Mouse (Mus musculus): ENCODE results near the gene Hba-a1. TPM values are rescaled to one million over a fixed set of nuclear protein-coding genes. Genes with fewer than 3 reads are reported as not detected.

The Hba-a1 gene
- total RNA-seq, 1 experiment from 2014 or later = 2,198 TPM

Other genes starting within 250 kb of the Hba-a1 start
- not detected in 2 replicates for gene Il9r, start 83.2 kb upstream of the Hba-a1 start, total RNA-seq (2021)
- 11.3 and 15.4 TPM in 2 replicates for gene Snrnp25, start 78.1 kb upstream of the Hba-a1 start, total RNA-seq (2021)
- 27.6 and 27.9 TPM in 2 replicates for gene Rhbdf1, start 61.2 kb upstream of the Hba-a1 start, total RNA-seq (2021)
- 18.5 and 22.9 TPM in 2 replicates for gene Mpg, start 57.0 kb upstream of the Hba-a1 start, total RNA-seq (2021)
- gene Nprl3, start 15.8 kb upstream of the Hba-a1 start, total RNA-seq (2021) = 79.0 and 83.9 TPM in 2 replicates
- gene Hba-x, start 7.1 kb upstream of the Hba-a1 start, total RNA-seq (2021) = not detected in 2 replicates
- 0.64 TPM in 1 of 2 replicates, not detected in the other for gene Hbq1b, start 3.5 kb downstream of the Hba-a1 start, total RNA-seq (2021)
- gene Hba-a2, start 13.0 kb downstream of the Hba-a1 start, total RNA-seq (2021) = 1,730 and 2,563 TPM in 2 replicates
- gene Hbq1a, start 16.6 kb downstream of the Hba-a1 start, total RNA-seq (2021) = not detected in 2 replicates
- 4.6 and 5.1 TPM in 2 replicates for gene Sh3pxd2b, start 64.3 kb downstream of the Hba-a1 start, total RNA-seq (2021)
- 15.3 and 16.2 TPM in 2 replicates for gene Ubtd2, start 171.9 kb downstream of the Hba-a1 start, total RNA-seq (2021)
- 1.5 TPM in 1 of 2 replicates, not detected in the other for gene Efcab9, start 248.6 kb downstream of the Hba-a1 start, total RNA-seq (2021)
- 10.3 TPM in 2 replicates for gene Stk10, start 249.8 kb downstream of the Hba-a1 start, total RNA-seq (2021)